Mouse (Mus musculus): ENCODE measurements around the gene Sprtn. TPM values are rescaled to one million over a fixed set of nuclear protein-coding genes. Genes with fewer than 3 reads are reported as not detected.

Sprtn gene
- polyA plus RNA-seq, 1 experiment from 2014 or later: 9.8 TPM

DNA sequence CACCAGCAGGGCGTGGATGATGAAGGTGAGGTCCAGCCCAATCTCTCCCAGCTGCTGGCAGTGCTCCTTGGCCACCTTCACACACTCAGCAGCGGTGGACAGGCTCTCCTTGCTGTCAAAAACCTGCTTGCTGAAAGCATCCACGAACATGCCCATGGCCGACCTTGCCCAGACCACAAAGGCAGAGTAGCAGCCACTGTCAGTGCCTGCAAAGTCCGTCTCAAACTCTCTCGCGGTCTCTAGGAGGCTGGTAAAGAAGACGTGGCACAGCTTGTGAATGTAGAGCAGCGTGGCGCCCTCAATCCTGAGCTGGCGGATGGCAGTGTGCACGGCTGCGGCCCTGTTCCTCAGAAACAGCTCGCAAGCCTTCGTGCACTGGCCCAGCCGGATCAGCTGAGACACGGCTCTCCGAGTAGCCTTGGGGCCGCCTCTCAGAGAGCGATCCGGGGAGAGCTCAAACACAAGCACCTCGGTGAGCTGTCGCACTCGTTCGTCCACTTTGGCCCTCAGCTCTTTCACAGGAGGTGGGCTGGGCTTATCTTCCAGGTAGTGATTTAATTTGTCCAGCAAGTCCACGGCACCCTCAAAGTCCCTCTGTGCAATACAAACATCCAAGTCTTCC is 1.6 kb upstream of the Sprtn start:
- peaks cover 16% of the 10 kb centered on the region for H3K4me1 ChIP-seq (ENCODE audit: control insufficient read depth, insufficient read depth, low read length)
- DNase-seq (ENCODE audit: low spot score) (no peak), ATAC-seq (no peak)
- H3K27ac ChIP-seq (ENCODE audit: low read depth, low read length): no peak overlapping the region
- peak overlapping the region; percentile 79 for H3K9ac ChIP-seq (ENCODE audit: low read length)
- H3K27me3 ChIP-seq (replicated peaks; ENCODE audit: control insufficient read depth, insufficient read depth, low read length): no peaks in the 10 kb centered on the region
- WGBS: 85% methylated on average over 26 of the region's 26 CpGs
- peak overlapping the region; percentile 96 for H3K4me2 ChIP-seq (ENCODE audit: low read length)
- H3K9me3 ChIP-seq (replicated peaks; ENCODE audit: control insufficient read depth, low read length): no peaks in the 10 kb centered on the region
- H3K4me3 ChIP-seq (ENCODE audit: low read depth, low read length): peak overlapping the region; percentile 93
- H3K36me3 ChIP-seq (ENCODE audit: control insufficient read depth, insufficient read depth, low read length): peaks cover 53% of the 10 kb centered on the region

DNA sequence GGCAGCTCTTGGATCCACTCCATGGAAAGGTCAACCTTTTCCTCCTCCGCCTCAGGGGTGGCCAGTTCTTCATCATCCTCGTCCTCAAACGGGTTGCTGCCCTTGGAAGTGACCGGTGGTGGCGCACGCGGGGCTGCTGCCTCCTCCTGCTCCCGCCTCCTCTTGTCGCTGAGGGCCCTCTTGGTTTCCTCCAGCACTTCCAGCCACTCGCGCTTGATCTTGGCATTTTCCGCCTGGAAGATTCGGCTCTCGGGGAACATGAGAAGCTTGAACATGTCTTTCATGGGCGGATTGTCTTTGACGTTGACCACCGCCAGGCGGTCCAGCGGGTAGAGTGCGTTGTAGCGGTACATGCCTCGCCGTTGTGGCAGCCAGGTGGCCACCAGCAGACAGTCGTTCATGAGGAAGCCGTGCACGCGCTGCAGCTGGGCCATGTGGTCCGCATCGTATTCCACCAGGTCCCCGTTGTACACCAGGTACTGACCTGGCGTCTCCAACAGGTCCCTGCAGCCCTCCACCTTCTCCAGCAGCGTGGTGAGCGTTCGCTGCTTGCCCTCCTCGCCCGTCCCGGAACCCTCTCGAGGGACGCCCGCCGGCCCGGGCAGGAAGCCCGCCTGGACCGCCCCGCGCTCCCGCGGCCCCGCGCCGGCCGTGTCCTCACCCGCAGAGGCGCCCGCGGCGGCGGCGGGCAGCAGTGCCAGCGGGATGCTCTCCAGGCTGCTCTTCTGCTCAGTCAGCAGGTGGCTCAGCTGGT is 877 bp upstream of the Sprtn start:
- Histone ChIP-seq H3K9me3 (replicated peaks; ENCODE audit: control insufficient read depth, low read length) (no peaks in the 10 kb centered on the region), H3K4me3 (ENCODE audit: low read depth, low read length) (peak overlapping the region; percentile 93), H3K27ac (ENCODE audit: low read depth, low read length) (peak overlapping the region; percentile 79), H3K27me3 (replicated peaks; ENCODE audit: control insufficient read depth, insufficient read depth, low read length) (no peaks in the 10 kb centered on the region), H3K9ac (ENCODE audit: low read length) (peak overlapping the region; percentile 79), H3K36me3 (ENCODE audit: control insufficient read depth, insufficient read depth, low read length) (peaks cover 51% of the 10 kb centered on the region), H3K4me1 (ENCODE audit: control insufficient read depth, insufficient read depth, low read length) (peaks cover 16% of the 10 kb centered on the region), H3K4me2 (ENCODE audit: low read length) (peak overlapping the region; percentile 96)
- DNase-seq (ENCODE audit: low spot score): peak; percentile 64
- under 1% methylated on average over 60 of the region's 60 CpGs for WGBS
- peak; percentile 38 for ATAC-seq

GRCm38 (mm10) chr8:124898251-124898905 is 692 bp downstream of the Sprtn start:
- ATAC-seq: no peak
- WGBS: 7% methylated on average over 31 of the region's 31 CpGs
- Histone ChIP-seq H3K9me3 (replicated peaks; ENCODE audit: control insufficient read depth, low read length) (no peaks in the 10 kb centered on the region), H3K27ac (ENCODE audit: low read depth, low read length) (peak overlapping the region; percentile 79; the same call in 1 of the 2 replicates), H3K4me2 (ENCODE audit: low read length) (peak overlapping the region; percentile 92), H3K4me1 (ENCODE audit: control insufficient read depth, insufficient read depth, low read length) (peaks cover 16% of the 10 kb centered on the region), H3K36me3 (ENCODE audit: control insufficient read depth, insufficient read depth, low read length) (peaks cover 58% of the 10 kb centered on the region), H3K27me3 (replicated peaks; ENCODE audit: control insufficient read depth, insufficient read depth, low read length) (no peaks in the 10 kb centered on the region), H3K4me3 (ENCODE audit: low read depth, low read length) (peak overlapping the region; percentile 93), H3K9ac (ENCODE audit: low read length) (peak overlapping the region; percentile 79)
- DNase-seq (ENCODE audit: low spot score): no peak

GRCm38 (mm10) chr8:124903198-124903597 is 5.5 kb downstream of the Sprtn start:
- DNase-seq (ENCODE audit: low spot score) (no peak), ATAC-seq (no peak)
- Histone ChIP-seq H3K4me3 (ENCODE audit: low read depth, low read length) (no peak overlapping the region), H3K4me1 (ENCODE audit: control insufficient read depth, insufficient read depth, low read length) (peaks cover 7% of the 10 kb centered on the region; the same call in 1 of the 2 replicates), H3K27me3 (replicated peaks; ENCODE audit: control insufficient read depth, insufficient read depth, low read length) (no peaks in the 10 kb centered on the region), H3K9me3 (replicated peaks; ENCODE audit: control insufficient read depth, low read length) (no peaks in the 10 kb centered on the region), H3K4me2 (ENCODE audit: low read length) (no peak overlapping the region), H3K36me3 (ENCODE audit: control insufficient read depth, insufficient read depth, low read length) (peaks cover 82% of the 10 kb centered on the region), H3K9ac (ENCODE audit: low read length) (no peak overlapping the region), H3K27ac (ENCODE audit: low read depth, low read length) (no peak overlapping the region)
- 93% methylated on average over 15 of the region's 15 CpGs for WGBS

- ATAC-seq (no peak), DNase-seq (ENCODE audit: low spot score) (no peak)
- 89% methylated on average over 2 of the region's 2 CpGs for WGBS
- H3K27ac ChIP-seq (ENCODE audit: low read depth, low read length): no peak overlapping the region
- no peak overlapping the region for H3K4me2 ChIP-seq (ENCODE audit: low read length)
- no peaks in the 10 kb centered on the region for H3K4me1 ChIP-seq (ENCODE audit: control insufficient read depth, insufficient read depth, low read length)
- no peaks in the 10 kb centered on the region for H3K9me3 ChIP-seq (replicated peaks; ENCODE audit: control insufficient read depth, low read length)
- no peaks in the 10 kb centered on the region for H3K27me3 ChIP-seq (replicated peaks; ENCODE audit: control insufficient read depth, insufficient read depth, low read length)
- no peak overlapping the region for H3K9ac ChIP-seq (ENCODE audit: low read length)
- H3K36me3 ChIP-seq (ENCODE audit: control insufficient read depth, insufficient read depth, low read length): peaks cover 91% of the 10 kb centered on the region
- no peak overlapping the region for H3K4me3 ChIP-seq (ENCODE audit: low read depth, low read length)
Measured at GRCm38 (mm10) chr8:124905482-124905881, 7.8 kb downstream of the Sprtn start.

DNA sequence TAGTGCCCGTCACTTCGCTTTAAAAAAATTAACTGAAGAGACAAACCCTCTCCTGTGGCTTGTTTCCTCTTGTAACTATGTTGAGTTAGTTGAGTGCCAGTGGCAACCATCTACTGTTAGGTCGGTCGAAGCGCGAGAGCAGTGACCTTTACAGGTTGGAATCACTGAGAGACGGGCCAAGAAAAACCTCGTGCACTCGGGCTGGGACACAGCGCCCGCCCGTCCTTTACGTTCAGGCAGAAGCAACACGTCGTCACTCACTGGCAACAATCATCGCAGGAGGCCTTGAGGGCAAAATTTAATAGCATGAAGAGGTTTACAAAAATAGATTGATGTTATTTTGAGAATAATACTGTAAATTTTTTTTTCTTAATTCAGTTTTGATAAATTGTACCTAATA is 12.2 kb downstream of the Sprtn start:
- no peaks in the 10 kb centered on the region for H3K27me3 ChIP-seq (replicated peaks; ENCODE audit: control insufficient read depth, insufficient read depth, low read length)
- no peaks in the 10 kb centered on the region for H3K9me3 ChIP-seq (replicated peaks; ENCODE audit: control insufficient read depth, low read length)
- ATAC-seq (no peak), DNase-seq (ENCODE audit: low spot score) (no peak)
- H3K4me1 ChIP-seq (ENCODE audit: control insufficient read depth, insufficient read depth, low read length): no peaks in the 10 kb centered on the region
- H3K4me2 ChIP-seq (ENCODE audit: low read length): no peak overlapping the region
- H3K4me3 ChIP-seq (ENCODE audit: low read depth, low read length): no peak overlapping the region
- H3K9ac ChIP-seq (ENCODE audit: low read length): no peak overlapping the region
- H3K36me3 ChIP-seq (ENCODE audit: control insufficient read depth, insufficient read depth, low read length): peaks cover 92% of the 10 kb centered on the region
- 95% methylated on average over 16 of the region's 16 CpGs for WGBS
- no peak overlapping the region for H3K27ac ChIP-seq (ENCODE audit: low read depth, low read length)

GRCm38 (mm10) chr8:124910349-124910748 is 12.7 kb downstream of the Sprtn start:
- H3K4me1 ChIP-seq (ENCODE audit: control insufficient read depth, insufficient read depth, low read length): no peaks in the 10 kb centered on the region
- ATAC-seq (no peak), DNase-seq (ENCODE audit: low spot score) (no peak)
- H3K4me3 ChIP-seq (ENCODE audit: low read depth, low read length): no peak overlapping the region
- WGBS: 89% methylated on average over 10 of the region's 10 CpGs
- peaks cover 93% of the 10 kb centered on the region for H3K36me3 ChIP-seq (ENCODE audit: control insufficient read depth, insufficient read depth, low read length)
- no peak overlapping the region for H3K4me2 ChIP-seq (ENCODE audit: low read length)
- no peak overlapping the region for H3K9ac ChIP-seq (ENCODE audit: low read length)
- H3K27ac ChIP-seq (ENCODE audit: low read depth, low read length): no peak overlapping the region
- no peaks in the 10 kb centered on the region for H3K9me3 ChIP-seq (replicated peaks; ENCODE audit: control insufficient read depth, low read length)
- no peaks in the 10 kb centered on the region for H3K27me3 ChIP-seq (replicated peaks; ENCODE audit: control insufficient read depth, insufficient read depth, low read length)

GRCm38 (mm10) chr8:124911938-124912872 is 14.5 kb downstream of the Sprtn start:
- H3K36me3 ChIP-seq (ENCODE audit: control insufficient read depth, insufficient read depth, low read length): peaks cover 78% of the 10 kb centered on the region
- no peaks in the 10 kb centered on the region for H3K9me3 ChIP-seq (replicated peaks; ENCODE audit: control insufficient read depth, low read length)
- no peak overlapping the region for H3K9ac ChIP-seq (ENCODE audit: low read length)
- DNase-seq (ENCODE audit: low spot score) (no peak), ATAC-seq (no peak)
- 83% methylated on average over 17 of the region's 17 CpGs for WGBS
- no peak overlapping the region for H3K27ac ChIP-seq (ENCODE audit: low read depth, low read length)
- no peaks in the 10 kb centered on the region for H3K27me3 ChIP-seq (replicated peaks; ENCODE audit: control insufficient read depth, insufficient read depth, low read length)
- H3K4me1 ChIP-seq (ENCODE audit: control insufficient read depth, insufficient read depth, low read length): no peaks in the 10 kb centered on the region
- no peak overlapping the region for H3K4me3 ChIP-seq (ENCODE audit: low read depth, low read length)
- no peak overlapping the region for H3K4me2 ChIP-seq (ENCODE audit: low read length)
